Mouse (Mus musculus): ENCODE measurements around the gene Ankrd55. TPM values are rescaled to one million over a fixed set of nuclear protein-coding genes. Genes with fewer than 3 reads are reported as not detected.
A peak's percentile ranks its signal among the peaks of the same experiment; 100 is the strongest.

Gene Ankrd55
- polyA plus RNA-seq, 1 experiment from 2014 or later, result 0.08 TPM

DNA sequence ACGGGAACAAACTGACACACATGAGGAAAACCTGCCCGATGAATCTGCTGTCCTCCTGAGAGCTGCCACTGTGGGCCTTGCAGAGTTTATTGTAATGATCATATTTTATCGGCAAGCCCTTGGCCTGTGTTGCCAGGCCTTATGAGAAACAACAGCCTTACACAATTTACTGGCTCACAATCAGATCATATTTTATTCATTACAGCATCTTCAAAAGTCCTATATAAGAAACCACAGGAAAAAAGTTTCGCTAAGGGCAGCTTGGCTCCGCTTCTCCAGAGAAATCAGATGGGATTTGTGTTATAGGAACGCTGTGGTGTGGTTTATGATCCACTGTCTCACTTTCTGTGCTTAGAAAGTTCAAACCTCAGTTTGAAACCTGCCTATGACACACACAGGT lies 42.0 kb downstream of the Ankrd55 start:
- 81% methylated on average over 6 of the region's 6 CpGs for WGBS
- H3K27ac ChIP-seq (ENCODE audit: low read length), result no peak overlapping the region

DNA sequence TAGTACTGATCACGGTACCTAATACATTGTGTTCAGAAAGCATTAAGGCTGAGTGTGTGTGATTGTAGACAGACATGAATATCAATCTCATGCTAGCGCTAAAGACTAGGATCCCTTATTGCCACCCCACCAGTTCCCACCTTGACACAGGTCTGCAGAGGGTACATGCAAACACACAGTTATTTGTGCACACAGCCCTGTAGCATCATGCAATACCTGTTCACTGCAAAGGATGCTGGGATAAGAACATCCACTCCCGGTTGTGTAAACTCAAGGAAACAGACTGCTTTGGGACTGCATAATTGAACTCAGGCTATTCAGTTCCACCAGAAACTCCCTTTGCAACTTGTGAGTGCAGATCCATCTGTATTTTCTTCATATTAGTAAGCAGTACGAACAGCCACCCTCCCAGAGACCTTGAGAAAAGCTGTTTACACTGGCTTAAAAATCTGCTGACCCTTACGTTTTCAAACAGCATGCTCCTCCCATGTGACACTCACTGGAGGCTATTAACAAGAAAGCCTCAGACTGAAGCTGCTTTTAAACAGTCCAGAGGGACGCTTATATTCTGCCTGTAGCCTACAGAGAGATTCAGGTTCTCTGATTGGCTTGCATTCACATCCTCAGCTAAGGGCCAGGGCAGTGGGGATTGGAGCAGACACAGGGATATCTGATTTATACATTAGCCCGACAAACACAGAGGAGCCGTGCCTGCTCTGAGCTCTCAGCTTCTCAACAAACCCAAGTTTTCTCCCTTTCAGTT lies 42.8 kb downstream of the Ankrd55 start:
- peak; percentile 67 for ATAC-seq (ENCODE audit: low read depth)
- Histone ChIP-seq H3K4me3 (ENCODE audit: low read length) (no peak overlapping the region), H3K9ac (ENCODE audit: low read length) (peak overlapping the region; percentile 28; the same call in 1 of the 2 replicates), H3K4me2 (ENCODE audit: low read depth, low read length) (0 out of 2 replicates have a peak overlapping the region, but pooled peaks have one; percentile 15), H3K4me1 (replicated peaks; ENCODE audit: control insufficient read depth, insufficient read depth, low read length) (peaks cover 14% of the 10 kb centered on the region), H3K9me3 (ENCODE audit: control insufficient read depth, low read length) (no peaks in the 10 kb centered on the region), H3K27me3 (ENCODE audit: control insufficient read depth, insufficient read depth, low read depth, low read length) (no peaks in the 10 kb centered on the region), H3K27ac (ENCODE audit: low read length) (peak overlapping the region; percentile 30), H3K36me3 (ENCODE audit: control insufficient read depth, insufficient read depth, low read length) (no peaks in the 10 kb centered on the region)
- 31% methylated on average over 8 of the region's 8 CpGs for WGBS

More for the DNA sequence above, 42.0 kb downstream of the Ankrd55 start:
- H3K36me3 ChIP-seq (ENCODE audit: control insufficient read depth, insufficient read depth, low read length), result no peaks in the 10 kb centered on the region
- H3K9me3 ChIP-seq (ENCODE audit: control insufficient read depth, low read length), result no peaks in the 10 kb centered on the region
- no peaks in the 10 kb centered on the region for H3K27me3 ChIP-seq (ENCODE audit: control insufficient read depth, insufficient read depth, low read depth, low read length)
- peaks cover 14% of the 10 kb centered on the region for H3K4me1 ChIP-seq (replicated peaks; ENCODE audit: control insufficient read depth, insufficient read depth, low read length)
- no peak overlapping the region for H3K9ac ChIP-seq (ENCODE audit: low read length)
- no peak overlapping the region for H3K4me3 ChIP-seq (ENCODE audit: low read length)
- no peak overlapping the region for H3K4me2 ChIP-seq (ENCODE audit: low read depth, low read length)
- ATAC-seq (ENCODE audit: low read depth), result no peak

DNA sequence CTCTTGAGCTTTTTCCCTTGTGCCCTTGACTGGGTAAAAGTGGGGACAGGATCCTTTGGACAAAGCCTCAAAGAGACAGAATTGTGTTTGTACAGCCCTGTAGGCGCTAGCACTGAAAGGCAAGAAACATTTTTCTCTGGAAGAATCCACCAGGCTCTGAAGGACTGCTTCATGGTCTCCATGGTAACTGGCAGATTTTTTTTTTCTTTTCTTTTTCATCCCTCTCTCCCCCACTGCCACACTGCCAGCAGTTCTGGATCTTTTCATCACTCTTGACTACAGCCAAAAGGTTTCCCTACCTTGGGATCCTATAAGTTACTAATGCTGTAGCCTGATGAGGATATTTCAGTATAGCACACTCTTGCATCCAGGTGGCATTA lies 43.4 kb downstream of the Ankrd55 start:
- no peak overlapping the region for H3K4me3 ChIP-seq (ENCODE audit: low read length)
- H3K27ac ChIP-seq (ENCODE audit: low read length), result peak overlapping the region; percentile 30
- WGBS, result 22% methylated on average over 1 of the region's 1 CpGs
- no peaks in the 10 kb centered on the region for H3K36me3 ChIP-seq (ENCODE audit: control insufficient read depth, insufficient read depth, low read length)
- H3K4me1 ChIP-seq (replicated peaks; ENCODE audit: control insufficient read depth, insufficient read depth, low read length), result peaks cover 14% of the 10 kb centered on the region
- peak overlapping the region; percentile 28; the same call in 1 of the 2 replicates for H3K9ac ChIP-seq (ENCODE audit: low read length)
- H3K9me3 ChIP-seq (ENCODE audit: control insufficient read depth, low read length), result no peaks in the 10 kb centered on the region
- 0 out of 2 replicates have a peak overlapping the region, but pooled peaks have one; percentile 15 for H3K4me2 ChIP-seq (ENCODE audit: low read depth, low read length)
- no peaks in the 10 kb centered on the region for H3K27me3 ChIP-seq (ENCODE audit: control insufficient read depth, insufficient read depth, low read depth, low read length)
- no peak for ATAC-seq (ENCODE audit: low read depth)

DNA sequence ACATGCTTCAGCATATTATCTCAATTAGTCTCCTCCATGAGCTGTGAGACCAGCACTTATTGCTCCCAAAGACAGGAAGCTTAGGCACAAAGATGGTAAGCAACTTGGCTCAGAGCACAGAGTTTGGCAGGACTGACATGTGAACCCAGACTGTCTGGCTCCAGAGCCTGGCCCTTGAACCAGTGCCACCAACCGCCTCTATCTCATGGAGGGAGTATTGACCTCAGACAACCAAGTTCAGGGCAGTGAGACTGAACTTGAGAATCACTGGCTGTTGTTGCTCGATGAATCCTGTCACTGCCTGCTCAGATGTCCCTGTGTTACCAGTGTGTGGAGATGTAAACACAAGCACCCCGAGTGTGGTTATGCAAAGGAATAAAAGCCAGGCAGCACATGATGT lies 47.3 kb downstream of the Ankrd55 start:
- no peak overlapping the region for H3K9ac ChIP-seq (ENCODE audit: low read length)
- no peak overlapping the region for H3K4me2 ChIP-seq (ENCODE audit: low read depth, low read length)
- no peak overlapping the region for H3K27ac ChIP-seq (ENCODE audit: low read length)
- WGBS, result 46% methylated on average over 3 of the region's 3 CpGs
- H3K9me3 ChIP-seq (ENCODE audit: control insufficient read depth, low read length), result no peaks in the 10 kb centered on the region
- peaks cover 11% of the 10 kb centered on the region for H3K4me1 ChIP-seq (replicated peaks; ENCODE audit: control insufficient read depth, insufficient read depth, low read length)
- H3K27me3 ChIP-seq (ENCODE audit: control insufficient read depth, insufficient read depth, low read depth, low read length), result no peaks in the 10 kb centered on the region
- no peaks in the 10 kb centered on the region for H3K36me3 ChIP-seq (ENCODE audit: control insufficient read depth, insufficient read depth, low read length)
- peak; percentile 39; the same call in 1 of the 2 replicates for ATAC-seq (ENCODE audit: low read depth)
- H3K4me3 ChIP-seq (ENCODE audit: low read length), result no peak overlapping the region

DNA sequence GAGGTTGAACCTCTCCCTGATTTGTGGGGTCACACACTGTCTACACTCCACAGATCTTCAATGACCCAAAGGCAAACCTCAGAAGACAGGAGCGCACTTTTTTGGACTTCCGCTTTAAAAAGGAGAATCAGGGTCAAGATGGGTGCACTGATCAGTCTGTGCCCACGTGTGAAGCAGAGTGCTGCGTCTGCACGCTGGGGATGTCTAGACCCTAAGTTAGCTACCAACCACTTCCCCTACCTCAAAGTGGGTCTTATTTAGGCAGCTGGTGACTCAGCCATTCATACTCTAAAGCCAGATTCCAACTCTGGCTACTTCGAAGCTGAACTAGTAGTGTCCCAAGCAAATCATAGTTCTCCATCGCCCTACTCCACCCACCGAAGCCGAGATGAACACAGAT lies 48.9 kb downstream of the Ankrd55 start:
- WGBS, result 91% methylated on average over 9 of the region's 9 CpGs
- no peak for ATAC-seq (ENCODE audit: low read depth)
- H3K9me3 ChIP-seq (ENCODE audit: control insufficient read depth, low read length), result no peaks in the 10 kb centered on the region

DNA sequence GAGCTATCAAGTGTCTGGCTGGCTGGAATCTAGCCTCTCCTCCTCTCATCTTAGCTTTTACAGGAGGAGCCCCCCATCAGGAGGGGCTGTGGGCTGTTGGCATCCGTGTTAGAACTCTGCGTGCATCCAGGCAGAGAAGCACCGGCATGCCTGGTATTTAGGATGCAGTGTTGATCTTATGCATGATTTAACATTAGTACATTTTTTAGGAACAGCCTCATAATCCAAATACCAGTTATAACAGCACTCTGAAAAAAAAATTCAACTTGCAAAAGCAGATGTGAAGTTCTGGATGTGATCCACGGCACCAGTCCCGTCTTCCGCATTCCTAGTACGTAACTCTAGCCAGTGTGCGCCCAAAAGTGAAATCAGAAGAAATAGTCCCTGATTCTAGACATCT lies 52.0 kb downstream of the Ankrd55 start:
- Histone ChIP-seq H3K4me1 (replicated peaks; ENCODE audit: control insufficient read depth, insufficient read depth, low read length) (peaks cover 6% of the 10 kb centered on the region; the same call in 1 of the 2 replicates), H3K27me3 (ENCODE audit: control insufficient read depth, insufficient read depth, low read depth, low read length) (no peaks in the 10 kb centered on the region), H3K27ac (ENCODE audit: low read length) (no peak overlapping the region), H3K4me3 (ENCODE audit: low read length) (no peak overlapping the region), H3K9ac (ENCODE audit: low read length) (no peak overlapping the region), H3K36me3 (ENCODE audit: control insufficient read depth, insufficient read depth, low read length) (no peaks in the 10 kb centered on the region), H3K9me3 (ENCODE audit: control insufficient read depth, low read length) (no peaks in the 10 kb centered on the region), H3K4me2 (ENCODE audit: low read depth, low read length) (no peak overlapping the region)
- ATAC-seq (ENCODE audit: low read depth), result peak; percentile 59
- 59% methylated on average over 8 of the region's 8 CpGs for WGBS

More for the DNA sequence above, 48.9 kb downstream of the Ankrd55 start:
- no peaks in the 10 kb centered on the region for H3K36me3 ChIP-seq (ENCODE audit: control insufficient read depth, insufficient read depth, low read length)
- H3K4me3 ChIP-seq (ENCODE audit: low read length), result no peak overlapping the region
- H3K27ac ChIP-seq (ENCODE audit: low read length), result no peak overlapping the region
- peaks cover 3% of the 10 kb centered on the region; the same call in 1 of the 2 replicates for H3K4me1 ChIP-seq (replicated peaks; ENCODE audit: control insufficient read depth, insufficient read depth, low read length)
- H3K9ac ChIP-seq (ENCODE audit: low read length), result no peak overlapping the region
- H3K27me3 ChIP-seq (ENCODE audit: control insufficient read depth, insufficient read depth, low read depth, low read length), result no peaks in the 10 kb centered on the region
- H3K4me2 ChIP-seq (ENCODE audit: low read depth, low read length), result no peak overlapping the region

DNA sequence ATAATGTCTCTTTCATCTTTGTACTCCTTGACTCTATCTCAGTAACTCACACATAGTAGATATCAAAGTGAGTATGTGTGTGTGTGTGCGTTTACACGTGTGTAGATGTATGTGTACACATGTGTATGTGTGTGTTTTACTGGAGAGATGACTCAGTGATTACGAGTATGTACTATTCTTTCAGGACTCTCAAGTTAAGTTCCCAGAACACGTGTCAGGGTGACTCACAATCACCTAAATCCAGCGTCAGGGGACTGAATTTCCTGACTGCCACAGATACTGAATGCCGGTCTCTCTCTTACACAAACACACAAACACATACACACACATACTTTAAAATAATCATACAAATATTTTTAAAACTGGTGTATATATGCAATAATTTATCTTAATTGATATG lies 52.5 kb downstream of the Ankrd55 start:
- Histone ChIP-seq H3K4me3 (ENCODE audit: low read length) (no peak overlapping the region), H3K27me3 (ENCODE audit: control insufficient read depth, insufficient read depth, low read depth, low read length) (no peaks in the 10 kb centered on the region), H3K9me3 (ENCODE audit: control insufficient read depth, low read length) (no peaks in the 10 kb centered on the region), H3K4me1 (replicated peaks; ENCODE audit: control insufficient read depth, insufficient read depth, low read length) (peaks cover 6% of the 10 kb centered on the region; the same call in 1 of the 2 replicates), H3K9ac (ENCODE audit: low read length) (no peak overlapping the region), H3K36me3 (ENCODE audit: control insufficient read depth, insufficient read depth, low read length) (no peaks in the 10 kb centered on the region), H3K4me2 (ENCODE audit: low read depth, low read length) (no peak overlapping the region), H3K27ac (ENCODE audit: low read length) (no peak overlapping the region)
- 58% methylated on average over 6 of the region's 6 CpGs for WGBS
- no peak for ATAC-seq (ENCODE audit: low read depth)

DNA sequence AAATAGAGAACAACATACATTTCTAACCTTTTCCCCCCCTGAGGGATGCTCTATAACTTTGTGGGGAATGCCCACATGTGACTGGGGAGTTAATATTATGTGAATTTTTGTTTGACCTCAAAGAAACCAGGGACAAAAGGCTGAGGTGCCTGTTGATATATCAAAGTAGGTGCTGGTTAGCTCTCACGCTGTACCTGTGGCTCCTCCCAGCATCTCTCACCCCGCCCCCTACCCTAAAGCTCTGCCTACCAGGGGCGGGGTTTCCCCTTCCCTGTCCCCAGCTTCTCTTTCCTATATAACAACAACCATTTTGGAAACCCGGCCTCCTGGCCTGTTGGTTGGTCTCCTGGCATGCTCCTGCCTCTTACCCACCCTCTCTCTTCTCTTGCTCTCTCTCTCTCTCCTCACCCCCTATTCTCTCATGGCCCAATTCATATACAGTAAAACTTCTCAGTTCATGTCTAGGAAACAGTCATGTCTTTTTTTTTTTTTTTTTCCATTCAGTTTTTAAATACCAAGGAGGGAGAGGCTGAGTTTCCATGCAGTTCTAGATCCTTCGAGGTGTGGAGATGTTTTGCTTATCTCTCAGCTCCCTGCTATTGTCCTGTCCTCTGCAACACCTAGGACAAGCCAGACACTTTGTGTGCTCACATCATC lies 54.8 kb downstream of the Ankrd55 start:
- no peak overlapping the region for H3K9ac ChIP-seq (ENCODE audit: low read length)
- H3K9me3 ChIP-seq (ENCODE audit: control insufficient read depth, low read length), result no peaks in the 10 kb centered on the region
- H3K4me1 ChIP-seq (replicated peaks; ENCODE audit: control insufficient read depth, insufficient read depth, low read length), result peaks cover 6% of the 10 kb centered on the region; the same call in 1 of the 2 replicates
- H3K4me3 ChIP-seq (ENCODE audit: low read length), result no peak overlapping the region
- no peak overlapping the region for H3K27ac ChIP-seq (ENCODE audit: low read length)
- no peaks in the 10 kb centered on the region for H3K36me3 ChIP-seq (ENCODE audit: control insufficient read depth, insufficient read depth, low read length)
- ATAC-seq (ENCODE audit: low read depth), result no peak
- WGBS, result 54% methylated on average over 5 of the region's 5 CpGs
- no peaks in the 10 kb centered on the region for H3K27me3 ChIP-seq (ENCODE audit: control insufficient read depth, insufficient read depth, low read depth, low read length)
- no peak overlapping the region for H3K4me2 ChIP-seq (ENCODE audit: low read depth, low read length)

DNA sequence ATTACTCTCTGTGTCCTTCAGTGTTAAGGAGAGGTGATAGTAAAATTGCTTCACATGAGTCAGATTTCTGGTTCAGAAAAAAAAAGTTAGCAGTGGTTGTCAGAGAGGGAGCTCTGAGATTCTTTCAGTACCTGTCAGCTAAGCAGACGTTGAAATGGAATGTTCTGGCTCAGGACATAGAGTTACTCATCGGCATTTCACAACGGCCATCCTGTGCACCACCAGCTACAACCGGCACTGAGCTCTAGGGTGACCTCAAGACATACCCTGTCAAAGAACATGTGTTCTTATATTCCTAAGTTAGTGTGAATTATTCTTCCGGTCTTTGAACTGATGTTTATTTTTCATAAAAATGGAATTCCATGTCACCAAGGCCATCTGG lies 55.4 kb downstream of the Ankrd55 start:
- no peaks in the 10 kb centered on the region for H3K36me3 ChIP-seq (ENCODE audit: control insufficient read depth, insufficient read depth, low read length)
- WGBS, result 58% methylated on average over 5 of the region's 5 CpGs
- ATAC-seq (ENCODE audit: low read depth), result no peak

More for the DNA sequence above, 55.4 kb downstream of the Ankrd55 start:
- Histone ChIP-seq H3K27ac (ENCODE audit: low read length) (no peak overlapping the region), H3K4me3 (ENCODE audit: low read length) (no peak overlapping the region), H3K4me2 (ENCODE audit: low read depth, low read length) (no peak overlapping the region), H3K4me1 (replicated peaks; ENCODE audit: control insufficient read depth, insufficient read depth, low read length) (peaks cover 6% of the 10 kb centered on the region; the same call in 1 of the 2 replicates), H3K27me3 (ENCODE audit: control insufficient read depth, insufficient read depth, low read depth, low read length) (no peaks in the 10 kb centered on the region), H3K9me3 (ENCODE audit: control insufficient read depth, low read length) (no peaks in the 10 kb centered on the region), H3K9ac (ENCODE audit: low read length) (no peak overlapping the region)

Measured in lung, embryonic 16.5 days (tissue).